In genomic region chr19:11540166-11540821, GRCm38 (mm10) we compare ENCODE assay signal across 21 mouse cellular contexts. TPM values are rescaled to one million over a fixed set of nuclear protein-coding genes. Genes with fewer than 3 reads are reported as not detected.
DNase-seq lines count a peak whose midpoint lies in the region; ATAC-seq and TF ChIP-seq lines count a peak whose summit lies in the region.
"Not testable (repeated sequence)": the region's sequence is repeated elsewhere in the genome, so short reads cannot be mapped to it uniquely, and the experiment has no call there.
"Had no signal": no experiment of that assay in that cellular context is flagged by ENCODE, and none has a peak within 500 bp of the region (broad histone marks: within the 10 kb centered on the region; RNA-seq: fewer than 3 reads in every experiment).

No protein-coding gene starts in this region.

- H3K9me3 ChIP-seq in CH12.LX (replicated peaks; ENCODE audit: low read length), result not testable (repeated sequence)

- not testable (repeated sequence) for TF ChIP-seq CTCF in CH12.LX (conservative IDR thresholded peaks at IDR 0.05 in 1 of 2, IDR thresholded peaks at IDR 0.05 in 1 of 2; ENCODE audit: low read depth in 2 of 2, low read length in 2 of 2)

- H3K79me2 ChIP-seq in CH12.LX (replicated peaks; ENCODE audit: control insufficient read depth, extremely low read depth, insufficient read depth, poor library complexity, severe bottlenecking), result not testable (repeated sequence)

- dilution Hi-C loops in CH12.LX (cut with MboI; ENCODE audit: extremely low pct_ligation_motif_present, extremely low pct_unique_long_range_greater_than_20kb, low sequenced_read_pairs), result not testable (repeated sequence)

- H3K4me2 ChIP-seq in CH12.LX (ENCODE audit: insufficient read depth, low read depth, poor library complexity, severe bottlenecking), result peak overlapping the region; percentile 34; the same call in 1 of the 2 replicates

- peak overlapping the region; percentile 44; the same call in 1 of the 2 replicates for H3K9ac ChIP-seq in CH12.LX (ENCODE audit: insufficient read depth, low read depth)

- not testable (repeated sequence) for TF ChIP-seq RAD21 in CH12.LX (IDR thresholded peaks at IDR 0.05; ENCODE audit: low read depth, low read length)

- DNase-seq in CH12.LX (ENCODE audit: extremely low read depth), result peak; percentile 50
- DNase-seq in induced T-regulatory cell, adult 2 months (ENCODE audit: low read depth), result peak; percentile 92
- DNase-seq in lung, postnatal 25 days (ENCODE audit: low spot score), result peak; percentile 46
- peak; percentile 81 for DNase-seq in naive thymus-derived CD4-positive, alpha-beta T cell, adult 2 months (ENCODE audit: low read depth)
- peak; percentile 80 for DNase-seq in splenic B cell, adult 2 months (ENCODE audit: low read depth, low spot score)

- not testable (repeated sequence) for H3K4me3 ChIP-seq in CH12.LX (replicated peaks in 1 of 3; ENCODE audit: low read depth in 2 of 3, low read length in 2 of 3, poor library complexity in 1 of 3)

- peak; percentile 73 for TF ChIP-seq EP300 in CH12.LX (IDR thresholded peaks at IDR 0.05; ENCODE audit: low read length)

- in situ Hi-C loops in CH12.LX (cut with MboI; ENCODE audit: low pct_ligation_motif_present, low pct_unique_long_range_greater_than_20kb, low sequenced_read_pairs), result not testable (repeated sequence)

- H3K4me1 ChIP-seq in CH12.LX (ENCODE audit: control insufficient read depth in 1 of 2, insufficient read depth in 2 of 2), result peaks cover 3 to 16% of the 10 kb centered on the region in 2 experiments

- H3K36me3 ChIP-seq in CH12.LX (replicated peaks in 1 of 2; ENCODE audit: control insufficient read depth in 1 of 2, insufficient read depth in 1 of 2, low read length in 1 of 2); splenic B cell, adult 2 months (ENCODE audit: control insufficient read depth, insufficient read depth, low read length, poor library complexity, severe bottlenecking): not testable (repeated sequence)

- not testable (repeated sequence) for H3K27ac ChIP-seq in CH12.LX (ENCODE audit: insufficient read depth, low read depth)

- H3K27me3 ChIP-seq in CH12.LX (replicated peaks); splenic B cell, adult 2 months (ENCODE audit: control insufficient read depth, insufficient read depth, low read length, poor library complexity, severe bottlenecking): not testable (repeated sequence)

- peak; percentile 63 for ATAC-seq in common myeloid progenitor, adult 5-6 weeks (replicated peaks; ENCODE audit: low read depth, poor library complexity, severe bottlenecking)

- TF ChIP-seq POLR2A in CH12.LX (IDR thresholded peaks at IDR 0.05; ENCODE audit: low read depth, low read length), result not testable (repeated sequence)

TF ChIP-seq in CH12.LX, 34 proteins besides CTCF, POLR2A, EP300 and RAD21:
- TF ChIP-seq ETS1 (conservative IDR thresholded peaks at IDR 0.05; ENCODE audit: low read depth, low read length), result peak; percentile 73
- TF ChIP-seq IRF4 (IDR thresholded peaks at IDR 0.05; ENCODE audit: low read depth, low read length), result peak; percentile 89

RNA-seq across cellular contexts. Expression of gene Ms4a4d, which starts 3.7 kb away (rescaled TPM):
- not detected in 2 replicates for total RNA-seq in CH12.LX (2012; rRNA removed)
- total RNA-seq in CH12.LX (2014; rRNA removed), result not detected in 2 replicates
- not detected in 2 replicates for polyA plus RNA-seq in CH12.LX (2012; ENCODE audit: insufficient read length, low read depth)
- not detected in 2 replicates for total RNA-seq in common myeloid progenitor, adult 5-6 weeks (2017)
- total RNA-seq: hindbrain, postnatal 0 days; left cerebral cortex, postnatal 14 days; MEL; midbrain, postnatal 0 days had no signal
- polyA plus RNA-seq: forebrain, embryonic 15.5 days; hindbrain, postnatal 0 days; midbrain, postnatal 0 days had no signal

RNA-seq across cellular contexts. Expression of gene Ms4a6b, which starts 24.0 kb away (rescaled TPM):
- total RNA-seq in CH12.LX (2012; rRNA removed) (0.55 and 0.76 TPM in 2 replicates), CH12.LX (2014; rRNA removed) (1.9 and 2.6 TPM in 2 replicates)
- polyA plus RNA-seq in CH12.LX (2012; ENCODE audit: insufficient read length, low read depth), result 0.93 and 1.6 TPM in 2 replicates
- total RNA-seq in common myeloid progenitor, adult 5-6 weeks (2017), result 13.9 and 26.6 TPM in 2 replicates
- total RNA-seq: MEL had no signal

RNA-seq across cellular contexts. Expression of gene Gm8369, which starts 54.6 kb away (rescaled TPM):
- total RNA-seq in CH12.LX (2012; rRNA removed), result 1.7 and 2.0 TPM in 2 replicates
- 4.3 and 5.2 TPM in 2 replicates for total RNA-seq in CH12.LX (2014; rRNA removed)
- 0.68 and 1.2 TPM in 2 replicates for polyA plus RNA-seq in CH12.LX (2012; ENCODE audit: insufficient read length, low read depth)
- 1.7 and 2.1 TPM in 2 replicates for total RNA-seq in common myeloid progenitor, adult 5-6 weeks (2017)
- total RNA-seq: gastrocnemius, adult 8-10 months; hindbrain, postnatal 0 days; MEL; midbrain, postnatal 0 days had no signal
- polyA plus RNA-seq: forebrain, embryonic 15.5 days; heart, embryonic 12.5 days; hindbrain, embryonic 11.5 days; hindbrain, postnatal 0 days; kidney, embryonic 16.5 days; limb, embryonic 12.5 days; liver, embryonic 12.5 days; lung, embryonic 14.5 days; midbrain, embryonic 11.5 days; midbrain, postnatal 0 days; neural tube, embryonic 11.5 days; stomach, embryonic 15.5 days had no signal
